Mouse (Mus musculus): ENCODE results near the gene Crkl. TPM values are rescaled to one million over a fixed set of nuclear protein-coding genes. Genes with fewer than 3 reads are reported as not detected.

Gene Crkl
- total RNA-seq (2014; rRNA removed) (9.6 and 15.2 TPM in 2 replicates), polyA plus RNA-seq (2012; rRNA removed) (28.0 and 28.8 TPM in 2 replicates)

DNA sequence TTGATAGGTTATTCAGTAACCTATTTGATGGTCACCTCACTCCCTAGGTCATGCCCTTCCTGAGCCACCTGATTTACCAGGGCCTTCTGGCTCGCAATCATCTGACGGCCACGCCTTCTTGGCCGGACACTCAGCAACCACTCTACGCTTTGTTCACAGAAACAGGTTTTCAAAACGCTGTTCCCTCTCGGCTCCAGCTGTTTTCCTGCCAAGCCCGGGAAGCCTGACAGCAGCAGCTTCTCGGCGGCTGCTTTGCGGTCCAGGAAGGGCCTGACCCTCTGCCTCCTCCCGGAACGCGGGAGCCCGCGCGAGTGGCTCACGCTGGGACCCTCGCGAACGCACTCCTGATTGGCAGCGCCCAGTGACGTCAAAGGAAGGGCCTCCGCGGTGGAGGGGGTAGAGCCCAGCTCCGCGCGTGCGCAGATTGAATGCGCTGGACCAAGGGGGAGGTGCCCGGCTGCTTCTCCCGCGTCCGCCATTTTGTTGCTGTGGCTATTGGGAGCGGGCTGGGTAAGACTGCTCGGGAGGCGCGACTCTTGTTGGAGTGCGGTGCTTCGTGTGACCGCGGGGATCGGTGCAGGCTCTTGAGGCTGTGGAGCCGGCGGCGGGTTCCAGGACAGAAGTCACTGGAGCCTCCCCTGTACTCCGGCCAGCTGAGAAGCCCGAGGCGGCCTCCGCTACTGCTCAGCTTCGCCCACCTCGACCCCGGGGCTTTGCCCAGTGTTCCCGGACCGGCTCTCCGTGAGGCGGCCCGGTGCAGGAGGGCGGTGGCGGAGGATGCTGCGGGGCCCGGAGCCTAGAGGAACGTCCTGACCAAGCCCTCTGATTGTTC is at the start of gene Crkl:
Gene Crkl (plus strand): TSS at position 447 of the 832 bp plus-strand sequence.
- Histone ChIP-seq H3K79me2 (ENCODE audit: control insufficient read depth, insufficient read depth, low read length) (peaks cover 27% of the 10 kb centered on the region), H3K27me3 (ENCODE audit: control insufficient read depth, insufficient read depth, low read length) (no peaks in the 10 kb centered on the region), H3K9ac (ENCODE audit: low read depth, low read length) (peak within 1 kb of the TSS; percentile 94), H3K27ac (replicated peaks; ENCODE audit: insufficient read depth, low read depth, low read length) (peak within 1 kb of the TSS; percentile 99), H3K4me3 (ENCODE audit: insufficient read depth, low read depth, low read length) (peak within 1 kb of the TSS; percentile 75), H3K4me1 (ENCODE audit: control insufficient read depth, insufficient read depth, low read length) (peaks cover 22% of the 10 kb centered on the region), H3K36me3 (ENCODE audit: control insufficient read depth, insufficient read depth, low read length) (peaks cover 2% of the 10 kb centered on the region; the same call in 1 of the 2 replicates)
- DNase-seq (ENCODE audit: extremely low read depth, low read depth, low spot score): peak; percentile 96
- under 1% methylated on average over 63 of the region's 63 CpGs for WGBS
- TF ChIP-seq POLR2A (IDR thresholded peaks at IDR 0.05; ENCODE audit: extremely low read depth, insufficient read depth, low read length) (peak; percentile 84), CTCF (IDR thresholded peaks at IDR 0.05; ENCODE audit: low read depth, low read length) (no peak)

DNA sequence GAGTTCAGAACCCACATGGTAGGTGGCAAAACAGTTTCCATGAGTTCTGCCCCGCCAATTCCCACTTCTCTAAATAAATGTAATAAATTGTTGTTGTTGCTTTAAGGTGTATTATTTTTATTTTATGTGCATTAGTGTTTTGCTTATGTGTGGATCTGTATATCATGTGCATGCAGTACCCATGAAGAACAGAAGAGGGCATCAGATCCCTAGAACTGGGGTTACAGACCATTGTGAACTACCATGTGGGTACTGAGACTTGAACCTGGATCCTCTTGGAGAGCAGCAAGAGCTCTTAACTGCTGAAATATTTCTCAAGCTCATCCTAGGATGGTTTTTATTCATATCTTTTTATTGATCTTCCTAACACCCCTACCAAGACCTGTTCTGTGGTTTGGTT is 48.9 kb upstream of the Crkl start:
- H3K36me3 ChIP-seq (ENCODE audit: control insufficient read depth, insufficient read depth, low read length): no peaks in the 10 kb centered on the region
- no peak overlapping the region for H3K9ac ChIP-seq (ENCODE audit: low read depth, low read length)
- 80% methylated on average over 1 of the region's 1 CpGs for WGBS
- TF ChIP-seq CTCF (IDR thresholded peaks at IDR 0.05; ENCODE audit: low read depth, low read length) (peak; percentile 35; the same call in 1 of the 2 replicates), POLR2A (IDR thresholded peaks at IDR 0.05; ENCODE audit: extremely low read depth, insufficient read depth, low read length) (no peak)
- H3K79me2 ChIP-seq (ENCODE audit: control insufficient read depth, insufficient read depth, low read length): peaks cover 26% of the 10 kb centered on the region; the same call in 1 of the 2 replicates
- peaks cover 11% of the 10 kb centered on the region for H3K4me1 ChIP-seq (ENCODE audit: control insufficient read depth, insufficient read depth, low read length)
- H3K4me3 ChIP-seq (ENCODE audit: insufficient read depth, low read depth, low read length): no peak overlapping the region
- no peak overlapping the region for H3K27ac ChIP-seq (replicated peaks; ENCODE audit: insufficient read depth, low read depth, low read length)
- H3K27me3 ChIP-seq (ENCODE audit: control insufficient read depth, insufficient read depth, low read length): no peaks in the 10 kb centered on the region
- DNase-seq (ENCODE audit: extremely low read depth, low read depth, low spot score): peak; percentile 59

DNA sequence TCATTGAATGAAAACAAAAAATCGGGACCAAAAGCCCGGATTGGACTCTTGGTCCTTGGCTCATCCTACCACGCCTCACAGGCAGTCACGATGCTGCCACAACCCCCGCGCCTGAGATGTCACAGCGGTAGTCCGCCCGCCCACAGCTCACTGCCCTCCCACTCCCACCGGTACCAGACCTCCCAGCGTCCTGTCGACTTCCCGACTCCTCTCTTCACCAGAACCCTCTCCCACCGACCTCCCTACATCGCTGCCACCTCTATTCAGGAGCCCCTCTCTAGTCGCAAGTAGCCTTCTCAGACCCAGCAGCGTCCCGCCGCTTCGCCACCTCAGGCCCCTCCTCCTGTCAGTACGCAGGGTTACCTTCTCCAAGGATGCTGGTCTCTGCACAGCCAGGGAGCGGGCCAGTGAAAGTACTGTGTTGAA is 46.5 kb upstream of the Crkl start:
- H3K27ac ChIP-seq (replicated peaks; ENCODE audit: insufficient read depth, low read depth, low read length): peak overlapping the region; percentile 80
- H3K4me1 ChIP-seq (ENCODE audit: control insufficient read depth, insufficient read depth, low read length): peaks cover 13% of the 10 kb centered on the region
- no peaks in the 10 kb centered on the region for H3K36me3 ChIP-seq (ENCODE audit: control insufficient read depth, insufficient read depth, low read length)
- peaks cover 33% of the 10 kb centered on the region; the same call in 1 of the 2 replicates for H3K79me2 ChIP-seq (ENCODE audit: control insufficient read depth, insufficient read depth, low read length)
- 1% methylated on average over 22 of the region's 22 CpGs for WGBS
- peak overlapping the region; percentile 80 for H3K4me3 ChIP-seq (ENCODE audit: insufficient read depth, low read depth, low read length)
- peak; percentile 76 for DNase-seq (ENCODE audit: extremely low read depth, low read depth, low spot score)
- H3K9ac ChIP-seq (ENCODE audit: low read depth, low read length): peak overlapping the region; percentile 76
- no peaks in the 10 kb centered on the region for H3K27me3 ChIP-seq (ENCODE audit: control insufficient read depth, insufficient read depth, low read length)
- 0 out of 2 replicates have a peak, but pooled peaks have one; percentile 50 for TF ChIP-seq POLR2A (IDR thresholded peaks at IDR 0.05; ENCODE audit: extremely low read depth, insufficient read depth, low read length)
- no peak for TF ChIP-seq CTCF (IDR thresholded peaks at IDR 0.05; ENCODE audit: low read depth, low read length)

DNA sequence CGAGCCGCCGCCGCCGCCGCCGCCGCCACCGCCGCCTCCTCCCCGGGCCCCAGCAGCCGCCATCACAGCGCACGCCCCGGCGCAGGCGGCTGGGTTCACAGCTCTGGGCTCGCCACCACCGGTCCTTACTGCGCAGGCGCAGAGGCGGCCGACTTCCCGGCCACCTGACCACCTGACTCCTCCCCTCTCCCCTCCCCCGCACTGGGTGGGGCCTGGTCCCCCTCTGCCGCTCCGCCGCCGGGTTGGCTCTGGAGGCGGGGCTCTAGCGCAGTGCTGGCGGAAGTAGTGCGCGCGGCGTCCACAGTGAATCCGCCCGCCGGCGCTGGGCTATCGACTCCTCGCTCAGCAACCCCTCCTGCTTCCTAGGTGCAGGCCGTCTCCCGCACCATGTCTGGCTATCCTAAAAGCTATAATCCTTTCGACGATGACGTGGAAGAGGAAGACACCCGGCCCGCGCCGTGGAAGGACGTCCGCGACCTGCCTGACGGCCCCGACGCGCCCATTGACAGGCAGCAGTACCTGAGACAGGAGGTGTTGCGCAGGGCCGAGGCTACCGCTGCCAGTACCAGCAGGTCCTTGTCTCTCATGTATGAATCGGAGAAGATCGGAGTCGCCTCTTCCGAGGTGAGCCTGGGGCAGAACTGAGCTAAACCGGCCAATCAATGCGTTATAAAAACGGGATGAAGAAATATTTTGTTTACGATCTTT is 45.9 kb upstream of the Crkl start, which contains the start of the genes Snap29 and Pi4ka:
Gene Snap29 (plus strand): TSS at position 251 of the 708 bp plus-strand sequence.
Gene Pi4ka (minus strand): TSS at position 579 of the 708 bp plus-strand sequence.
- Histone ChIP-seq H3K27me3 (ENCODE audit: control insufficient read depth, insufficient read depth, low read length) (no peaks in the 10 kb centered on the region), H3K27ac (replicated peaks; ENCODE audit: insufficient read depth, low read depth, low read length) (peak within 1 kb of the TSS; percentile 81), H3K36me3 (ENCODE audit: control insufficient read depth, insufficient read depth, low read length) (no peaks in the 10 kb centered on the region), H3K79me2 (ENCODE audit: control insufficient read depth, insufficient read depth, low read length) (peaks cover 29% of the 10 kb centered on the region; the same call in 1 of the 2 replicates), H3K4me3 (ENCODE audit: insufficient read depth, low read depth, low read length) (peak within 1 kb of the TSS; percentile 88), H3K9ac (ENCODE audit: low read depth, low read length) (peak within 1 kb of the TSS; percentile 83), H3K4me1 (ENCODE audit: control insufficient read depth, insufficient read depth, low read length) (peaks cover 13% of the 10 kb centered on the region)
- TF ChIP-seq CTCF (IDR thresholded peaks at IDR 0.05; ENCODE audit: low read depth, low read length): no peak
- TF ChIP-seq POLR2A (IDR thresholded peaks at IDR 0.05; ENCODE audit: extremely low read depth, insufficient read depth, low read length): peak; percentile 61
- under 1% methylated on average over 69 of the region's 69 CpGs for WGBS
- peak; percentile 83 for DNase-seq (ENCODE audit: extremely low read depth, low read depth, low spot score)

DNA sequence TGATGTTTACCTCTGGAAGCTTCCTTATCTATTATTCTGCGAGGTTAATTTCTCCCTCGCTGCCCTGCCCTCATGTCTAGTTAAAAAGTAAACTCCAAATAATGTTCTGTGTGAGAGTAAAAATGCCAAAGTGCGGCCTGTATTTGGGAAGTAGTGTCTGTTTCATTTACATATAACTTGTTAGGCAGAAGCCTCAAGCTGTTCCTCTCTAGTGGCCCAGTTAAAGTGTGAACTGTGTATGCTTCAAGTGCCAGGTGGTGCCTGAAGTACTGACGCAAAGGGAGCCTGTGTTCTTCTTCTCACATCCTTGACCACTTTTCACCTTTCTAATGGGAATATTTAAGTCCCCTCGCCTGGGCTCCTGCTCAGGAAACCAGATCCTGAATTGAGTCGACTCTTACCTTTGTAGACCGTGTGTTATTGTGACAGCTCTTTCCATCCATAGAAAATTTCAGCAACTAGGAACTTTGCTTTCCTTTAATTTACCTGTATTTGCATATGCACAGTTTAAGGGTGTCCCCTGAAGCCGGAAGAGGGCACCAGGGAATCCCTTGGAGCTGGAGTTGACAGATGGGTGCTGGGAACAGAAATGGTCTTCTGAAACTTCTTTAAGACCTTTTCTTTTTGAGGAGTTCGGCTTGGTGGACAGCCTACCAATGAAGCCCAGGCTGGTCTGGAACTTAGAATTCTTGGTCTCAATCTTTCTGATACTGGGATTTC is 45.1 kb upstream of the Crkl start:
- no peaks in the 10 kb centered on the region for H3K36me3 ChIP-seq (ENCODE audit: control insufficient read depth, insufficient read depth, low read length)
- peak overlapping the region; percentile 62 for H3K9ac ChIP-seq (ENCODE audit: low read depth, low read length)
- H3K4me1 ChIP-seq (ENCODE audit: control insufficient read depth, insufficient read depth, low read length): peaks cover 13% of the 10 kb centered on the region
- H3K27me3 ChIP-seq (ENCODE audit: control insufficient read depth, insufficient read depth, low read length): no peaks in the 10 kb centered on the region
- no peak for TF ChIP-seq POLR2A (IDR thresholded peaks at IDR 0.05; ENCODE audit: extremely low read depth, insufficient read depth, low read length)
- no peak for TF ChIP-seq CTCF (IDR thresholded peaks at IDR 0.05; ENCODE audit: low read depth, low read length)
- peaks cover 27% of the 10 kb centered on the region; the same call in 1 of the 2 replicates for H3K79me2 ChIP-seq (ENCODE audit: control insufficient read depth, insufficient read depth, low read length)
- WGBS: 18% methylated on average over 9 of the region's 9 CpGs
- peak overlapping the region; percentile 88 for H3K4me3 ChIP-seq (ENCODE audit: insufficient read depth, low read depth, low read length)
- DNase-seq (ENCODE audit: extremely low read depth, low read depth, low spot score): peak; percentile 78
- H3K27ac ChIP-seq (replicated peaks; ENCODE audit: insufficient read depth, low read depth, low read length): peak overlapping the region; percentile 63
